Mouse (Mus musculus): ENCODE results near the gene Tbc1d1.

Tbc1d1 gene

GRCm38 (mm10) chr5:64206875-64207274 lies 50.8 kb downstream of the Tbc1d1 start:
- no peak for DNase-seq (ENCODE audit: low spot score)

DNA sequence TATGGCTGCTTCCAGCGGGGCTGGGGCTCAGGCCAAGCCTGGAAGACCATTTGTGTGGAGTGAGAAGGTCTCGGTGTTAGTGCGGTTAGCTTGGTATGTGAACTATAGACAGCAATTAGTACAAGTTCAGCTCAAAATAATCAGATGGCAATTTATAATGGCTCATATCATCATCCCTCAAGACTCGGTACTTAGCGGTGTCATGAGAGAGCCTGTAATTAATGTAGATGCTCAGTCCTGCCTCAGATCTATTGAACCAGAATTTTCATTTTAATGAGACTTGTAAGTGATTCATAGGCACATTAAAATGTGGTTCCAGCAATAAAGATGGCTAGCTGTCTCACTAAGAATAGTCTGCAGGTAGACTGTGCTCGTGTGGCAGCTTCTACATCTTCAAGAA lies 51.7 kb downstream of the Tbc1d1 start:
- no peak for DNase-seq (ENCODE audit: low spot score)

DNA sequence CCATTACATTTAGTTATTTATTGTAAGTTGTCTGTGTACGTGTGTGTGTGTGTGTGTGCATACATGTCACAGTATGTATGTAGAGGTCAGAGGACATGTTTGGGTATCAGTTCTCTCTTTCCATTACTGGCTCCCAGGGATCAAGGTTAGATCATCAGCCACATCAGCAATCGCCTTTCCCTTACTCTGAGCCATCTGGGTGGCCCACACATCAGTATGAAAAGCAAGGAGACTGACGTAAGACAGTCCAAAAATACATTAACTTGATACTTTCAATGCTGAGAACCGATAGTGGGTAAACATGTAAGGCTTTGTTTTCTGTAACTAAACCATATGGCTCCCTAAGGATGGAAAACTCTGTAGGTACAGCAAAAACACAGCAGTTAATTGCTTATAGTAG lies 54.7 kb downstream of the Tbc1d1 start:
- no peak for DNase-seq (ENCODE audit: low spot score)

GRCm38 (mm10) chr5:64211284-64211683 lies 55.2 kb downstream of the Tbc1d1 start:
- no peak for DNase-seq (ENCODE audit: low spot score)

- DNase-seq (ENCODE audit: low spot score) = no peak
Measured at GRCm38 (mm10) chr5:64212206-64212605, 56.1 kb downstream of the Tbc1d1 start.

- DNase-seq (ENCODE audit: low spot score) = no peak
Measured at GRCm38 (mm10) chr5:64212619-64213018, 56.5 kb downstream of the Tbc1d1 start.

GRCm38 (mm10) chr5:64215806-64216205 lies 59.7 kb downstream of the Tbc1d1 start:
- no peak for DNase-seq (ENCODE audit: low spot score)

DNA sequence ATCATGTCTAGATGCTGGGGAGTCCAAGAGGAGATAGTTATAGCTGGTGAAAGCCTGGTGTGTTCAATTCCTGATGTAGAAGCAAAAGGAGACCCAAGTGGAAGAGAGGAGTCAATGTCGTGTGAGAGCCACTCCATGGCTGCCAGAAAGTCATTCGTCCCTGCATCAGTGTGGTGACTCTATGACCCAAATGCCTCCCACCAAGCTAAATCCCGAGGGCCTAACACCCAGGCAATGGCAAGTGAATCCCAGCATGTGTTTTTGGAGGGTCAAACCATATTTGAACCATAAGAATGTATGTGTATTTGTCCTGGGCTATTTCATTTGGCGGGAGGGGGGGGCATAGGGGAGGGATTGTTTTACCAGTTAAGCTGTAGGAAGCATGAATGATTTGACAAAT lies 60.2 kb downstream of the Tbc1d1 start:
- DNase-seq (ENCODE audit: low spot score) = no peak

DNA sequence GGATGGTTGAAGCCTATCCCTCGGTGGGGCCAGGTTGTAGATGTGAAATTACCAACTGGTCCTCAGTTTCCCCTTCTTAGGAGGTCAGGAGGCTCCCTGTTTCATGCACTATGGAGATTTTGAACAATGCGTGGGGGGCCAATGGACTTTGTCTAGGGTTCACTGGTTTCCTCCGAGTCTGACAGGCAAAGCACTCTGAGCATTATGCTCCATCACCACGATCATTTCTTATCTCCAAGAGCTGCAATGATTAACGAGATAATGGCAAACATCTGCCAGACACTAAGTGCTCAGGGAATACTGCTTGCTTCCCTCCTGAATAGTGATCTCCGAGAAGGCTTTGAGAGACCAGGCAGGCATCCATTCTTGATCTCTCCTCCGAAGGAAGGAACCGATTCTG lies 61.2 kb downstream of the Tbc1d1 start:
- no peak for DNase-seq (ENCODE audit: low spot score)

DNA sequence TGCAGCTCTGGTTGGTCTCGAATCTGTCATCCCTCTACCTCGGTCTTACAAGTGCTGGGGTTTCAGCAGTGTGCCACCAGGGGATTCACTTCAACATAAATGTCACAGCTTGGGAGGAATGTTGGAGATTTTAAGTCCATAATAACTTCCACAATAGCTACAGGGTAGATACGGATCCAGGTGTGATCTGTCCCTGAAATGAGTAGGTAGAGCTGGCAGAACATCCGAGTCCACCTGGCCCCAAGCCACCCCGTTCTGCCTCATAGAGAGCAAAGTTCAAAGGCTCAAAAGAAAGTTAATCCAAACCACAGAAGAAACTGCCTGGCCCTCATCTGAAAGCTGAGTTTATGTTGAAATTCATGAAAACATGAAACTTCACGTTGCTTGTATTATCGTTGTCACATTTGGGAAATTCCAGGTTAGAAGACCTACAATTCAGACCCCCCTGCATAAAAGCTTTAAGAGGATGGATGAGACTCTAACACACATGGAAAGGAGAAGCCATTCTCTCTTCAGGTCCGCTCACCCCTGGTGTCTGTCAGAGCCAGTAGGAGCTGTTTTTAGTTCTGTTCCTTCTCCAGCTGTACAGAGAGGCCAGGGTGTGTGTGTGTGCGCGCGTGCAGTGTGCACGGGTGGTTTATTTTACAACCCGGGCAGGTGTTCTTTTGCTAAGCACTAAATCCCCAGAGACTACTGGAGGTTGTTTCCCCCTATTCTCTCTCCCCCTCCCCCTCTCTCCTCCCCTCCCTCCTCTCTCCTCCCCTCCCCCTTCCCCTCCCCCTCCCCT lies 61.9 kb downstream of the Tbc1d1 start:
- DNase-seq (ENCODE audit: low spot score) = no peak

GRCm38 (mm10) chr5:64218603-64218999 lies 62.5 kb downstream of the Tbc1d1 start:
- no peak for DNase-seq (ENCODE audit: low spot score)

DNA sequence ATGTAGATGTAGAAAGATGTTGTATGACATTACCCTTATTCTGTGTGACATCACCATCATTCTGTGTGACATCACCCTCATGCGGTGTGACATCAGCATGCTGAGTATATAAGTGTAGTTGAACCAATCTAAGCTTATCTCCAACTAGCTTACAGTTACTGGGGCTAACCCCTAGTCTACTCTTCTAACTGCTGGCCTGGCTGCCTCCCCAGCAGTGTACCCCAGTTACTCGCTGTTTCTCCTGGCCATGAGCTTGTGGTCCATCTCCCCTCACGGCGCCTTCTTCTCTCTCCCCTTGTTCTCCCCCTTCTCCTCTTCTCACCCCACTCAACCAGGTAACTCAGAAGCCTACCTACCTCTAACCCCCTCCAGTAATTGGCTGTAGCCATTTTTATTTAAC lies 64.7 kb downstream of the Tbc1d1 start:
- DNase-seq (ENCODE audit: low spot score) = no peak

DNA sequence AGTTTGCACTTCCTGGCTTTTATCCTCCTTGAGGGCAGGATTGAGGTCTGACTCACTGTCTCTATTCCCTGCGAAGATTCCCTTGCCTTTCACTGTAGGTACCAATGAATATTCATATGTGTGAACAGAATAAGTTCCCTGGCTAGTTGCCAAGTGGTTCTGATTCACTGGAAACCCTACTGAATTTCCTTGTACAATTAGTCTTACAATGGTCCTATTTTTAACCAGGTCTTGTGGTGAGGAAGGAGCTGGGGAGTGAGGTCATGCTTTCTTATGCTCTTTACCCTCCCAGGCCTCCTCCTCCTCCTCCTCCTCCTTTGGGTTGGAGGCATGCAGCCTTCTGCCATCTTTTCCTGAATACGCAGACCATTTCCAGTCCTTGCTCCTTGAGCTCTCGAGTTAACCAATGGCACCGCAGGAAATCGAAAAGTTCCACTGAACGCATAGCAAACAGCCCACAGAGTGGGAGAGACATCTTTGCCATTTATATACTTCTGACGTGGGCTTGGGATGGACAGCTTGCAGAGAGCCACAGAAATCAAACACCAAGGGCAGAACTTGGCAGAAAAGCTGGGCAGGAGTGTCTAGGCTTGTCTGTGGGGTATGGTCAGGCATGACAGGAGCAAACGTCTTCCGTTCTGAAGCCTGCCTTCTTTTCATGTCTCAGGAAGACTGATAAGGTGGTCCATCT lies 68.8 kb downstream of the Tbc1d1 start:
- peak; percentile 18 for DNase-seq (ENCODE audit: low spot score)

DNA sequence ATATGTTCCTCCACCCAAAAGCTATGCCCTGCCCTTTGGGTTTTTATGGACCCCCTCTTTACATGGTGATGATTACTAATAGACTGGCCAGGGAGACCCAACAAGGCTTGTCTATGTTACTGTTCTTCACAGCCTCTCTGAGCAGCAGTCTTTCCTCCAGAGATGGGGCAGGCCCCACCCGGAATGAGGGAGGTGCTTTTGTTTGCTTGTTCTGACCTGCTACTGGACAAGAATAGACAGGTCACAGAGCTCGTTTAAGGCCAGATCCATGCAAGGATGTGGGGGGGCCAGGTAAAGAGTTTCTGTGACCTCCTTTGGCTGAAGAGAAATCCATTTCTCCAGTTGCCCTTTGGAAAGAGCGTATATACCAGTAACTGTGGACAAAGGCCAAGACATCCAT lies 72.1 kb downstream of the Tbc1d1 start:
- DNase-seq (ENCODE audit: low spot score) = no peak

- DNase-seq (ENCODE audit: low spot score) = no peak
Measured at GRCm38 (mm10) chr5:64229336-64229866, 73.3 kb downstream of the Tbc1d1 start.

DNA sequence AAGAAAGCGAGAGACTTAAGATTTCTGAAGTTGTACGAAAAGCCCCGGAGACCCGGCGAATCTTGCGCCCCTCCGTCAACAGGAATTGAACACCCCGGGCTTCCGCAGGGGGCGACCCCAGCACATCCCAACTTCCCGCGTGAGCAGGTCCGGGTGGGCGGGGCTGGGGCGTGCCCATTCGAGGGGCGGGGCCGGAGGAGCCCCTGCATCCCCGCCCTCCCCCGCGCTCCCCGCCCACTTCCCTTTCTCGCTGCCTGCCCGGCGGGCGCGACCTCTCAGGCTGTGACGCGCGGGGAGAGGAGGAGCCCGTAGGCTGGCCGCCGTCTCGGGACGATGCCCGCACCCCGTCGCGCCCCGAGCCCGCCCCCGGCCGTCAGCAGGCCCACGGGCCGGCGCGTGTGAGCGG lies 74.0 kb downstream of the Tbc1d1 start:
- peak; percentile 74 for DNase-seq (ENCODE audit: low spot score)

DNA sequence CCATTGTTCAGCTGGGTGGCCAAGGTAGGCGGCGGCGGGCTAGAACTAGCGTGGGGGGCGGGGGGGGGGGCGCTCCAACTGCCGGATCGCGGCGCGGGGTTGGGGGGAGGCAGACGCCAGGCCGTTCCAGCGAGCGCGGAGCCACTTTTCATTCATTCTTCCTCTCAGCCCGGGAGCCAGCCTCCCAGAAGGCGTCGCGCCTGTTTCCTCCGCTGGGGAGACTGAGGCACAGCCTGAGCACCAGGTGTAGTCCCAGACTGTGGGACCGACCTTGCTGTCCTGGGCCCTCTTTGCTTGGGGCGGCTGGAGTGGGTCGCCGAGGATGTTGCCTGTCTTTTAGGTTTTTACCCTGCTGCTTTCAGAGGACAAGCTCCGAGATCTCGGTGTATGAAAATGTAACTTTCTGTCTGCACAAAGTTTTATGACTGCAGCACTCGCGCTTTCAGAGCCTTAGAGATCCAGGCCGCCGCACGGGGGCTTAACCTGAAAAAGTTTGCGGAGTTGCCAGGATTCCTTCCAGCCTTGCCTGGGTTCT lies 74.5 kb downstream of the Tbc1d1 start:
- peak; percentile 17 for DNase-seq (ENCODE audit: low spot score)

GRCm38 (mm10) chr5:64232872-64233271 lies 76.8 kb downstream of the Tbc1d1 start:
- DNase-seq (ENCODE audit: low spot score) = no peak

DNA sequence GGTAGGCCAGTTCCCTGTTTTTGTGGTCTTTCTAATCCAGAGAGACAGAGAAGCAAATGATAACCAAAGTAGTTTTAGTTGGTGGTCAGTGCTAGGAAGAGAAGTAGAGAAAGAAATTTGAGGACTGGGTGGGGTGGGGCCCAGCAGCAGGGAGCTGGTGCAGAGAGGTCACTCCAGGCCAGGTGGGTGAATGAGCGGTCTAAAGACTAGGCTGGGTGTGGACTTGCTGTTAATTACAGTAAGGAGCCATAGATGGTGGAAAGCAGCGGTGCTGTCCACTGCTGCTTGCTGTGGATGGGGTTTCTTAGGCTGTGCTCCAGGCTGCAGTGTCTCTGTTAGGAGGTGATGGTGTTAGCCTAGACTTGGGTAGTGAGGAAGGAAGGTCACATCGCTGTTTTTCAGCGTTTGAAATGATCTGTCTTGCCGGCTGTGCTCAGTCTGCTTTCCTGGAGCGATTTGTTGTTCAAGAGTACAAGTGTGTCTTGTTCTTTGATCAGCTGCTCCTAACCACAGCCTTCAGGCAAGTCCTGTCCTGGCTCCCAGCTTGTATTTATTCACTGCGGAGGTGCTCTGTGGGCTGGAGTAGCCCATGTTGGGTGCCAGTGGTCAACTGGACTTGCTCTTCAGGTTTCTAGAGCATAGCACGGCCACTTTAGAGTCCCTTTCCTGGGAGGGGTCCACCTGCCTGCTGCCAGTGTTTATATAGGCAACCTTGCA lies 78.3 kb downstream of the Tbc1d1 start:
- DNase-seq (ENCODE audit: low spot score) = no peak

GRCm38 (mm10) chr5:64235250-64235649 lies 79.1 kb downstream of the Tbc1d1 start:
- no peak for DNase-seq (ENCODE audit: low spot score)

DNA sequence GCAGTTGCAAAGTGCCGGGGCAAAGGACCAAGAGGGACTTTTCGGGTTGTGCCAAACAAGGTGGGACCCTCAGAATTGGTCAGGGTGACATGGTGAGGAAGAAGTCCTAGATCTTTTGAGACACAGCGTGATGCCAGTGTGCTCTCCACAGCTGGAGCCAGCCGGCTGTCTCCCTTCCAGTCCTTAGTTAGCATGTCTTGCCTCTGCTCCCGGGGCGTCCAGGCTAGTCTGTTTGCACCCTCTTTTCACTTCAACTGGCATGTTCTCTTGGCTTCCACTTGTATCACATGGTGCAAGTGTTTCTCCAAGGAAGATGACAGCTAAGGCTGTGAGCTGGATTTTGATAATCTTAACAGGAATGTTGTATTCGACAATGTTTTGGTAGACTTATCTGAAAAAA lies 80.5 kb downstream of the Tbc1d1 start:
- DNase-seq (ENCODE audit: low spot score) = no peak

DNA sequence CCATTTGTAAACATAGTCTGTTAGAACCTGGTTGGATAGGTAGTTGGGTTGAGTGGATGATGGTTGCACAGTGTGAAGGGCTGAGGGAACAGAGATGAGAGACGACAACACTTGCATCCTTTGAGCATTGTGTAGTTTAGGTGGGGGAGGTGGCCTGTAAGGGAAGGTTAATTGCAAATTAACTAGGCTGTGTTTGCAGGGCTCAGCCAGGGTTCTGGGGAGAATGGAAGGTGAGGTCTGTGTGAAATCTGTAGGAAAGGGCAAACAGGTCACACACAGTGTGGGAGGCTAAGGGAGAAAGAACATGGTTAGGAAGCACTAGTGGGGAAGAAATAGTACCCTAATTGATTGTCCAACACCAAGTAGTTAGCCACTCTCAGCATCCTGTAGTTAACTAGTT lies 81.2 kb downstream of the Tbc1d1 start:
- DNase-seq (ENCODE audit: low spot score) = no peak

DNA sequence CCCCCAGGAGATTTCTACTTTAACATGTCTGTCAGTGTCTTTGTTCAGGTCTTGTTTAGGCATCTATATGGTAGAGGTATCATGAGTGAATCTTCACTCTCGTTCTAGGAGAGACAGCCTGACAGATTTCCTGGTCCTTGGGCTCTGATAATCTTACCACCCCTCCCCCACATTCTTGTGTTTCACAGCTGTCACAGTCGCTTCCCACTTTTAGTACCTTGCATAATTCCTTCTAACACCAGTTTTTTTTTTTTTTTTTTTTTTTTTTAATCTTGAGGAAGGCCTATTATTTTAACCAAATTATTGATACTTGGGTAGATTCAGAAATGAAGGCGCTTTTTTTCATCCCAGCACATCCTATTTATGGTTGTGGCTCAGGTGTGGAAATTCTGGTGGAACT lies 81.6 kb downstream of the Tbc1d1 start:
- no peak for DNase-seq (ENCODE audit: low spot score)
